Mouse (Mus musculus): ENCODE data around the gene Pan3.

Pan3 gene

GRCm38 (mm10) chr5:147429535-147430305 lies at the start of gene Pan3:
TSS of gene Pan3 (plus strand) at chr5:147430161.
- peak; percentile 95 for DNase-seq

DNA sequence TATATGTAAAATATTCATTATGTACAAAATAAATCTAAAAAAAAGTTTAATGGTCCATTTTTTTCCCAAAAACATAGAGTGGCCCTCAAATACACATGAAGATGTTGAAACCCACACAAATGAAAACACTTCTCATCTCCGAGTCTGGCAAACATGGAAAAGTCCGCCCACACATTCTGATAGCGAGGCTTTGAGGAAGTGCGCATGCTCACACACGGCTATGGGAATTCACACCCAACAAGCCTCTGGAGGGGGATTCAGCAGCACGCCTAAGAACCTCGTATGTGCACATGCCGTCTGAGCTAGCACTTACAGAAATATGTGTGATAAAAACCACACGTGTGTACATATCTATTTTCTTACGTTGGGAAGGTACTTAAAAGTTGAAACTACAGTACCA lies 48.6 kb upstream of the Pan3 start:
- no peak for DNase-seq

GRCm38 (mm10) chr5:147386865-147387264 lies 43.1 kb upstream of the Pan3 start:
- no peak for DNase-seq

GRCm38 (mm10) chr5:147388376-147389008 lies 41.5 kb upstream of the Pan3 start:
- DNase-seq, result no peak

- no peak for DNase-seq
These were observed 40.9 kb upstream of the Pan3 start for GRCm38 (mm10) chr5:147389052-147389451.

DNA sequence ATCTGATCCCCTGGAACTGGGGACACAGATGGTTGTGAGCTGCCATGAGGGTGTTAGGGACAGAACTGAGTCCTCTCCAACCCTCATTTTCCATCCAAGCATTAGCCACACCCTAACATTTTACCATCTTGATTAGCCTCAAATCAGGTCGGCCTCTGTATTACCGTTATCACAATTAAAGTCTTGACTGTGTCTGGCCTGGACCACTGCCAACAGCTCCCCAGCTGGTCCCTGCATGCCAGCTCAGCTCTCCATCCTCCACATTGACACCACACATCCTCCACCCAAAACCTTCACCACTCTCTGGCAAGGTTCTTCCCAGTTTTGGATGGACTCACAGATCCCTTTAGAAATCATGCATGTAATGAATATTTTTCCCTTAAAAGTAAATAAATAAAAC lies 39.2 kb upstream of the Pan3 start:
- no peak for DNase-seq

DNA sequence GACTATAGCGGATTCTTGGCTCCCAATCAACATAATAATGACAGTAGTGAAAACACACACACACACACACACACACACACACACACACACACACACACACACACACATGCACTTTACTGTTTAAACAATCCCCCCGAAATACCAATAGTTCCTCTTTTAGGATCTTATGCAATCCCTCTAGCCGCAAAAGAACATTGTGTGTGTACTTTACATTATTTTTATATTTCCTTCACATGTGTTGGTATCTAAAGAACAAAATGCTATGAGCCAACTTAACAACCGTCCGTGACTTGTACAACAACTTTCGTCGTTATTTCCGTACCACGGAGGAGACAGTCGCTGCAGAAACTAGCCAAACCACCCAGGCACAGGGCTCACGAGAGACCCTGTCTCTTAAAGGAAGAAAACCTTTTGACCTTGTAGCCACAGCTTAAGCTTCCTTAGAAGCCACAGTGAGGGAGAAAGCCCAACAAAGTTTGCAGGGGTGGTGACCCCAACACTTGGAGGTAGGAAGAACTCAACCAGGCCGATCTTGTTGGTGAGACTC lies 37.2 kb upstream of the Pan3 start:
- DNase-seq, result no peak

- no peak for DNase-seq
These were observed 34.9 kb upstream of the Pan3 start for GRCm38 (mm10) chr5:147395050-147395449.

- DNase-seq, result peak in 1 of 2 experiments; percentile 6
These were observed 30.0 kb upstream of the Pan3 start, which contains the start of gene Flt3 for GRCm38 (mm10) chr5:147399843-147400504. TSS of gene Flt3 (minus strand) at chr5:147400489.

- no peak for DNase-seq
These were observed 29.4 kb upstream of the Pan3 start for GRCm38 (mm10) chr5:147400505-147400979.

DNA sequence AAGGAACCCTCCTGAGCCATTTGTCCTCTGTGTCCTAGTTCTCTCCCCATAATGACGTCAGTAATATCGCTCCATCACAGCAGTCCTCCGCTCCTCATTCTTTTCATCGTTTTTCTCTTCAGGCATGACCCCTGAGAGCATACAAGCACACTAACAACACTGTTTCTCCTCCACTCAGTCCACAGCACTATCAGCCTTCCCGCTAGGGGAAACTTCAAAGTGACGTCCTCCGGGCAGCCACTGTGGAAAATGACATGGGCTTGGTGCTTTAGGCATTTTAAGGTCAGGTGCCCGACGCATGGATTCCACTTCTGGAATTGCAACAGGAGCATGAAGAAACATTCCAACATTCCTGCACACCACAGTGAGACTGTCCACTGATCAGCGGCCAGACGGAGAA lies 28.9 kb upstream of the Pan3 start:
- DNase-seq, result no peak

- DNase-seq, result peak; percentile 32 to 68
These were observed 27.5 kb upstream of the Pan3 start for GRCm38 (mm10) chr5:147402505-147402904.

GRCm38 (mm10) chr5:147406135-147406534 lies 23.8 kb upstream of the Pan3 start:
- no peak for DNase-seq

GRCm38 (mm10) chr5:147408731-147409130 lies 21.2 kb upstream of the Pan3 start:
- DNase-seq, result no peak

GRCm38 (mm10) chr5:147410585-147410984 lies 19.4 kb upstream of the Pan3 start:
- no peak for DNase-seq

- DNase-seq, result no peak
These were observed 12.0 kb upstream of the Pan3 start for GRCm38 (mm10) chr5:147417986-147418385.

- peak in 1 of 2 experiments; percentile 26 for DNase-seq
These were observed 11.4 kb upstream of the Pan3 start for GRCm38 (mm10) chr5:147418394-147419121.

DNA sequence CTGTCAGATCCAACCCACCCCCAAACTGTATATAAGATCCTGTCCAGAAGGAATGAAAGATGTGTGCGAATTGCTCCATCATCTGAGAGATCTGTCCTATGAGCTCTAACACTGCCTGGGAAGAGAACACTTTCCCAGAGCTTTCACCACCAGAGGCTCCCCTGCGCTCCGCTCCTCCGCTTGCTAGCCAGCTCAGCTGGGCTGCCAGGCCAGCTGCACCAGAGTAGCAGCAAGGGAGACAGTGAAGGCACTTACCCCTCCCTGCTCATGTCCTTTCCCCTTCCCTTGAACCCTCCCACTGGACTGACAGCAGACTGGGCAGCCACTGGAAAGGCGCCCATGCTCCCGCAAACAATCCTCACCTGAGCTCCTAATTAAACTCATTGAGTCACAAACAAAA lies 6.3 kb upstream of the Pan3 start:
- DNase-seq, result no peak

DNA sequence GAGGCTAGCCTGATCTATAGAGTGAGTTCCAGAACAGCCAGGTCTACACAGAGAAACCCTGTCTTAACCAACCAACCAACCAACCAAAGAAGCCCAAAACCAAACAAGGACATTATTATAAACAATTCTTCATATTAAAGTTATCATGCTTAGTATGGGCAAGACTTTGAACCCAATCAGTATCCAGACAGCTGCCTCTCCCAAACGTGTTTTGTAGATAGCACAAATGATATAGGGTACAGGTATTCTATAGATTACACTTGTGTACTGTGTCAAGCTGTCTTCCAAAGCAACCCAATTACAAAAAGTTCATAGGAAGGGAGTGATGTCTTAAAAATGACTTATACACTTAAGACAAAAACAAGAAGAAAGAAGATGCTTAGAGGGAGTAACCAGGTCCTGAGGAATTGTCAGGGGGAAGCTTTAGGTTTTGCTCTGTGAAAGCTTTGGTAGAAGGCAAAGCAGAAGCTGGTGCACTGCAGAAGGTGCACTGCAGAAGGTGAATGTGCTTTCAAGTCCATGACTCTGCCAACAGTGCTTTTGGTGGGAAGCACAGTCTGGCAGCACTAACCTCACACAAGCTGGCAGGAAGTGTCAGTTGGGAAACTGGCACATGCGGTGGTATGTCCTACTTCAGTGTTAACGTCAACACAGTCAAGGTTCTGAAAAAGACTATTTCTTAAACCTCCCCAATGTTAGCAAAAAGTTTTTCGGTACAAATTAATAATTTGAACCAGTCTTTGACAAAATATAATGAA lies 3.7 kb upstream of the Pan3 start:
- no peak for DNase-seq

DNA sequence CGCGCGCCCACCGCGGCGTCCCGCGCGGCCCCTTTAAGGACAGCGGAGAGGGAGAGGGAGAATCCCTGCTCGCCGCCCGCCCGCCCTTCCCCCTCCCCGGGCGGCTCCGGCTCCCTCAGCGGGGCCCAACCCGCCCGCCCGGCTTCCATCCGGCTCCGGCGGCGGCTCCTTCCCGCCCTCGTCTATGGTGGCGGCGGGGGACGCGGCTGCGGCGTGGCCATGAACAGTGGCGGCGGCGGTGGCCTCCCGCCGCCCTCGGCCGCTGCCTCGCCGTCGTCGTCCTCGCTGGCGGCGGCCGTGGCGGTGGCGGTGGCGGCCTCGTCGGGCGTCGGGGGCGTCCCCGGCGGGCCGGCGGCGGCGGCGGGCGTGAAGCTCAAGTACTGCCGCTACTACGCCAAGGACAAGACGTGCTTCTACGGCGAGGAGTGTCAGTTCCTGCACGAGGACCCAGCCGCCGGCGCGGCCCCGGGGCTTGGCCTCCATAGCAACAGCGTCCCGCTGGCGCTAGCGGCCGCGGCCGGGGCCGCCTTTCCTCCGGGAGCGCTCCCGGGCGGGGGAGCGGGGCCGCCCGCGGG lies 487 bp downstream of the Pan3 start:
- DNase-seq, result peak in 1 of 2 experiments; percentile 42

Measured in kidney, adult 8-10 months (tissue).